Mouse (Mus musculus) MN1 (cell line): ENCODE measurements around the gene Cnnm2.
"Not testable (repeated sequence)": the region's sequence is repeated elsewhere in the genome, so short reads cannot be mapped to it uniquely, and the experiment has no call there.

Experiments used
- DNase-seq: peaks from one replicate; pipeline ENCODE4 v3.0.0-alpha.2; 2016; ENCODE audit warnings: low spot score

The Cnnm2 gene

DNA sequence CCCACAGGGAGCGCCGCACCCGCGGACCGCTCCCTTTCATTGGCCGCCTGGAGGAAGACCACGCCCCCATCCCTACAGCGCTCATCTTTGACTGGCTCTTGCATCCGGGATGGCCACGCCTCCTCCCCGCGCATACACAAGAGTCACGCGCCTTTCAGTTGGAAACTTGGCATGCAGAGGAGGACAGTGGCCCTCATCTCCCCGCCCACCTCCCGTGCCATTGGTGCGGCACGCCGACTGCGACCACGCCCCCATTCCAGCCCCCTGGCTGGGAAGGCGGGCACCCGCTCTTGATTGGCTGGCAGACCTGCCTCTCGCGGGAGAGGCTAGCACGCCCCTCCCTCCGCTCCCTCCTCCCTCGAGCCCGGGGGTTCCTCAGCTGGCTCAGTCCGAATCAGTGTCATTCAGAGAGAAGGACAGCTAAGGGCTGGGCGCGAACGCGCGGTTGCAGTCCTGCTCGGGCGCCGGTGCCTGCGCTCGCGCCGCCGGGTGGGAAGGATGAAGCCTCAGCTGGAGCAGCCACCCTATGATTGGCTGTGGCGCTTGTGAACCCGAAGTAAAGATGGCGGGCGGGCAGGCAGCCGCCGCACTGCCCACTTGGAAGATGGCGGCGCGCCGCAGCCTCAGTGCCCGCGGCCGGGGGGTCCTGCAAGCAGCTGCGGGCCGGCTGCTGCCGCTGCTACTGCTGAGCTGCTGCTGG is at the start of gene Cnnm2:
Gene Cnnm2, plus strand, starts transcription at position 350 of the 700 bp plus-strand sequence.
- peak; percentile 97 for DNase-seq

GRCm38 (mm10) chr19:46714234-46714633 is 47.2 kb upstream of the Cnnm2 start:
- DNase-seq: no peak

- no peak for DNase-seq
These were observed 46.4 kb upstream of the Cnnm2 start for GRCm38 (mm10) chr19:46715016-46715415.

GRCm38 (mm10) chr19:46718150-46718549 is 43.2 kb upstream of the Cnnm2 start:
- no peak for DNase-seq

- no peak for DNase-seq
These were observed 37.0 kb upstream of the Cnnm2 start for GRCm38 (mm10) chr19:46724411-46724810.

DNA sequence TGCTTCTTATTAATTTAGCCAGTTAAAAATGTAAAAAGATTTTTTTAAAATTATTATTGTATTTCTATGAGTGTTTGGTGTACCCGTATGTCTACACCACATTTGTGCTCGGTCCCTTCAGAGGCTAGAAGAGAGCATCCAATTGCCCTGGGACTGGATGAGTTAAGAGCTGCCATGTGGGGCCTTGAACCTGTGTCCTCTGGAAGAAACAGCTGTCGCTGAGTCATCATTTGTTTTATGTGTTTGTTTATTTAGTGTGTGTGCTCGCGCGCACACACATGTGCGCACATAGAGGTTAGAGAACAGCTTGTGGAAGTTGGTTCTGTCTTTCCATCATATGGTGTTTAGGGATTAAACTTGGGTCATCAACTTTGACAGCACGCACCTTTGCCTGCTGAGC is 35.3 kb upstream of the Cnnm2 start:
- no peak for DNase-seq

GRCm38 (mm10) chr19:46727140-46727736 is 34.2 kb upstream of the Cnnm2 start:
- peak; percentile 46 for DNase-seq

- DNase-seq: peak; percentile 75
These were observed 33.4 kb upstream of the Cnnm2 start for GRCm38 (mm10) chr19:46727945-46728540.

DNA sequence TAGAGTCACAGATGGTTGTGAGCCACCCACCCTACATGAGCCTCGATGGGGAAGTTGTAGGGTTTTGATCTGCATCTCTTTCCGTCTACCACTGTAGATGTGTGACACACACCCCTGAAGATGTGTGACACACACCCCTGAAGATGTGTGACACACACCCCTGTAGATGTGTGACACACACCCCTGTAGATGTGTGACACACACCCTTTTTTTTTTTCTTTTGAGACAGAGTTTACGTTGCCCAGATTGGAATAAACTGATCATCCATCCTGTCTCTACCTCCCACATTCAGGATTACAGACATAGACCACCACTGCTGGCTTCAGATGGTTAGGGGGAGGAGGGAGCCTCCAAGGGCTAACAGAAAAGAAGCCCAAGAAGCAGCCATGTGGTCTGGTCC is 32.5 kb upstream of the Cnnm2 start:
- DNase-seq: no peak

DNA sequence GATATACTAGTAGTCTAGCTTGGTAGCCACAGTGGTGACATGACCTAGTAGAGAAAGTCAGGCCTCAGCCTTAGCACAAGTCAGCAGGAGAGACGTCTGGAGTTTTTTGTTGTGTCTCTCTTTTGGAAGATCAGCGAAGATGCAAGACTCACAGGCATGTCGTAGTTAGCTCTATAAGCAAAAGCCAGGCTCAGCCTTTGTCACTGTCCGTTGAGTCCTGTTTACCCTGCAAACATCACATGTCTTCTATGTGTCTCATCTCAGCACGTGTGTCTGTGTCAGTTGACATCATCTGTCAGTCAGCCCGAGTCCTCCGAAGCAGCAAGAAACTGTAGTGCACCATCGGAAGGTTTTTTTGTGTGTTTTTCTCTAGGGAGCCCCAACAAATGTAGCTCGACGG is 30.0 kb upstream of the Cnnm2 start:
- DNase-seq: no peak

GRCm38 (mm10) chr19:46732673-46733072 is 28.7 kb upstream of the Cnnm2 start:
- not testable (repeated sequence) for DNase-seq

DNA sequence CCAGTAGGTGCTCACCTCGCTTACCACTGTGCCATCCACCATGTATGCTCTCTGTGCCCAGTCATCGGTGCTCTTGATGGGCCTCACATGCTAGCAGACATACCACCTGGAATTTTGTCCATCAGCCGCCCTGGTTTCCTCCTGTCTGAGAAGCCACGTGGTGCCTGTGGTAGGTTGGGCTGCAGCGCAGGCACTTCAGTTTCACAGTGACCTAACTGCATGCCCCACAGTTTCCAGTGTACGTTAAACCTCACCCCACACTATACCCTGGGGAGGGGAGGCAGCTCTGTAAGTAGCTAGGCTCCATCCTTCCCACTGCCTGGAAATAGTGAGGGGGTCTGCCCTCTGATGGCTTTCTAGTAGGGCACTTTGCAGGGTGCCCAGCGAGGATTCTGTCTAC is 27.8 kb upstream of the Cnnm2 start:
- DNase-seq: no peak

GRCm38 (mm10) chr19:46735241-46735640 is 26.2 kb upstream of the Cnnm2 start:
- DNase-seq: no peak

DNA sequence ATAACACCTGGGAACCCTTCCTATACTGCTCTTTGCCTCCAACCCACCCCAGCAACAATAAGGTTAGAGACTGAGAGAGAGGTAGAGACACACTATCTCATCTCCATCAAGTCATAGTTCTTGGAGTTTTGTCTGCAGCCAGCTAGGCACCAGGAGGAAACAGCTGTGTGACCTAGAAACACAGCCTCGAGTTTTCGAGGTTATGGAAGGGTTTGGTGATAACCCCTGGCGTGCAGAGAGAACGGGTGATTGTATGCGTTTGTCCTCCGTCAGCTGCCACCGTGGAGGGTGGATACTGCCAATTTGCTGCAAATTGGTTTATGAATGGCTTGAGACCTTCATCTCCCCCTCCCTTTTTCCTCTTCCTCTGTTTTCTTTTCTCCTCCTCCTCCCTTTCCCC is 24.3 kb upstream of the Cnnm2 start:
- DNase-seq: no peak

- DNase-seq: peak; percentile 77
These were observed 20.9 kb upstream of the Cnnm2 start for GRCm38 (mm10) chr19:46740341-46741008.

DNA sequence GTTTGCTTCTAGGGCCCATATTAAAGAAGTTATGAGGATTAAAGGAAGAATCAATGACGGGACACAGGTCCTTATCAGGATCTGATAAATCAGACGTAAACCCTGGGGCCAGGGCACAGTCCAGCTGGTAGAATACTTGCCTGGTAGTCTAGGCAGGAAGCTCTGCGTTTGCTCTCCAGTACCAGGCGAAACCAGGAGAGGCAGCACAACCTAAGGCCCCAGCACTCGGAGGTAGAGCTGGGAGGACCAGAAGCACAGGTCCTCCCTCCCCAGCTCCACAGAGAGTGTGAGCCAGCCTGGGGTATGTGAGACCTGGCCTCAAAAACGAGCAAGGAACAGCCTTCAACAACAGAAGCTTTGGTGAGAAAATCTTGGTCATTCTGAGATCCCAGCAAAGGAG is 19.8 kb upstream of the Cnnm2 start:
- DNase-seq: peak; percentile 20

DNA sequence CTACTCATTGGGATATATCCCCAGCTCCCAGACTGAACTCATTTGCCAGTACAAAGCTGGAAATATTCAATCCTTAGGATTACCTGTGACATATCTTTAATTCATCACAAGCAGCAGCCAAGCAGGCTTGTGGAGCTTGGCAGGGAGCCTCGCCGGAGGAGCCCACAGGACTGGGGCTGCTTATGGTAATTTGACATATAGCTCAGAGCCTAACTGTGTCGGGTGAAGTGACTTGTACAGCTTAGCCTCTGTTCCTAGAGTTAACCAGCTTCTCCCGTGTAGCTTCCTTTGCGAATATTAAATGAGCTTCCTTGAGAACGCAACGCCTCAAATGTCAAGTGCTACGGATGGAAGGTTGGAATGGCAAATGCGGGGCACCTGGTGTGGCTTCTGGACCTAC is 16.7 kb upstream of the Cnnm2 start:
- no peak for DNase-seq

DNA sequence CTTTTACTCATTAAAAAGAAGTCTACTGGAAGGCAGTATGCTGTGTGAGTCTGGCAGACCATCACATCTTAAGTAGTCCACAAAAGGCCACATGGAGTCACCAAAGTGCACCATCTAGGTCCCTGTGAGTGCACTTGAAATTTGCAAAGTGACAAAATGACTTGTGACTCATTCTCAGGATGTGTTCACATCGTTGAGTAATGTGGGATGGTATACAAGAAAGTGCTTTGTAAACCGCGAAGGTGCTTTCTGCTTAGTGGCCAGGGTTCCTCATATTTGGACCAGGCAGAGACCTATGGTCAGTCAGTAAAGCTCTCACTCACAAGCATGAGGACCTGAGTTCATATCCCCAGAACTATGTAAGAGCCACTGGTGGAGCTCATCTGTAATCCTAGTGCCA is 13.6 kb upstream of the Cnnm2 start:
- no peak for DNase-seq

- no peak for DNase-seq
These were observed 9.2 kb upstream of the Cnnm2 start for GRCm38 (mm10) chr19:46752235-46752634.

DNA sequence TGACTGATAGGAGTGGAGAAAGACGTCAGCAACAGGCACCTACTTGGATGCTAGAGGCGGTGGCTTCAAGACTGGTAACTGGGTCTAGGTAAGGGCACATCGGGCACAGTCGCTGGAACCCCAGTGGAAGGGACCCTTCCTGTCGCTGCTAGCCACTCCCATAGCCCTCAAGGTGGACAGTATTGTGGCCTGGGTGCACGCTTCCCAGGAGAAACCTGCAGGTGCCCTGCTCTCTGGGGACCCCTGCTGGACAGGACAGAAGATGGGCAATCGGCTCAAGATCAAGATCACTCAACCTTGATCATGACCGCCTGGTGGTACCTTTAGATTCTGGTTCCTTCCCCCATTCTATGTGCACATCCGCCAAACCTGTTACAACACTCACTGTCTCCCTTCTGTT is 6.3 kb upstream of the Cnnm2 start:
- DNase-seq: peak; percentile 22

DNA sequence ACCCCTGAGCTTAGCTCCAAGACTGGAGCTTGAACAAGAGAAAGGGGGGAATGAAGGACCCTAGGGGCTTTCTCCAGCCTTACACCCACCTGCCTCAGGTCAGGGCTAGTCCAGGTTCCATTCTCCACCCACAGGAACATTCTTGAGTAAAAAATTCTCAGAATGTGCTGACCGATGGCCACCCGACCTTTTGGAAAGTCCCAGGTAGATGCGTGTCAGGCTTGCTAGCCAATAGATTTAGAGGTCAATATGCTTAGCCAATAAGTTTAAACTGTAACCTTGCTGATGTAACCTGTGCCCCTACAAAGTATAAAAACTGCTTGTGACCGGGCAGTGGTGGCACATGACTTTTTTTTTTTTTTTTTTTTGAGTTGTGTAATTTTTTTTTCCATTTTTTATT is 5.2 kb upstream of the Cnnm2 start:
- DNase-seq: no peak

- no peak for DNase-seq
These were observed 2.3 kb upstream of the Cnnm2 start for GRCm38 (mm10) chr19:46759096-46759495.

- not testable (repeated sequence) for DNase-seq
These were observed 1.5 kb upstream of the Cnnm2 start for GRCm38 (mm10) chr19:46759909-46760308.
